Mouse (Mus musculus) macrophage (primary cell): Measurements from ENCODE around the gene Lrrd1. TPM values are rescaled to one million over a fixed set of nuclear protein-coding genes. Genes with fewer than 3 reads are reported as not detected.
A peak's percentile ranks its signal among the peaks of the same experiment; 100 is the strongest.
"Not testable (repeated sequence)": the region's sequence is repeated elsewhere in the genome, so short reads cannot be mapped to it uniquely, and the experiment has no call there.

Experiments used
- H3K27ac ChIP-seq: fragments of 350-480 bp; formaldehyde crosslinking; 2 replicates; pipeline ENCODE4 v1.9.0; 2021
- H3K36me3 ChIP-seq: fragments of 350-480 bp; formaldehyde crosslinking; 2 replicates; pipeline ENCODE4 v1.9.0; 2021; ENCODE audit errors: inconsistent target
- H3K4me3 ChIP-seq: fragments of 350-480 bp; formaldehyde crosslinking; 2 replicates; pipeline ENCODE4 v1.9.0; 2021; ENCODE audit errors: inconsistent target
- H3K79me2 ChIP-seq: fragments of 350-480 bp; formaldehyde crosslinking; 2 replicates; pipeline ENCODE4 v1.9.0; 2021; ENCODE audit errors: inconsistent target
- WGBS: methylation state at CpG from one replicate; pipeline ENCODE4 v1.1.7; 2026; ENCODE audit warnings: inconsistent platforms; ENCODE audit not compliant: missing documents; 5-methylcytosine and 5-hydroxymethylcytosine counted together
- polyA plus RNA-seq: library from polyadenylated mRNA; stranded (reverse); fragments of 250-400 nt; gene quantifications from 3 replicates; pipeline ENCODE4 v1.2.4, GENCODE M21; 2018; ENCODE audit warnings: inconsistent platforms

Lrrd1 gene
- polyA plus RNA-seq, 1 experiment from 2014 or later = not detected

- Histone ChIP-seq H3K79me2 (peaks cover 10% of the 10 kb centered on the region; the same call in 1 of the 2 replicates), H3K27ac (no peak overlapping the region), H3K4me3 (no peak overlapping the region), H3K36me3 (no peaks in the 10 kb centered on the region)
These were observed 44.2 kb downstream of the Lrrd1 start for GRCm38 (mm10) chr5:3889201-3889600.

- Histone ChIP-seq H3K4me3 (peak within 1 kb of the TSS; percentile 62), H3K79me2 (peaks cover 10% of the 10 kb centered on the region; the same call in 1 of the 2 replicates)
- H3K27ac ChIP-seq, H3K36me3 ChIP-seq: not testable (repeated sequence)
- no CpG with 5 or more reads among the region's 47 CpGs for WGBS
These were observed 48.7 kb downstream of the Lrrd1 start, which contains the start of gene Mterf1a for GRCm38 (mm10) chr5:3893459-3894293. Gene Mterf1a (minus strand): TSS chr5:3893933.

GRCm38 (mm10) chr5:3894294-3894619 is 49.3 kb downstream of the Lrrd1 start:
- WGBS = 97% methylated on average over 4 of the region's 4 CpGs
- not testable (repeated sequence) for H3K36me3 ChIP-seq, H3K27ac ChIP-seq, H3K4me3 ChIP-seq
- peaks cover 10% of the 10 kb centered on the region; the same call in 1 of the 2 replicates for H3K79me2 ChIP-seq

- Histone ChIP-seq H3K4me3 (no peak overlapping the region), H3K27ac (no peak overlapping the region), H3K79me2 (no peaks in the 10 kb centered on the region), H3K36me3 (no peaks in the 10 kb centered on the region)
- 37% methylated on average over 2 of the region's 2 CpGs for WGBS
These were observed 60.5 kb downstream of the Lrrd1 start for GRCm38 (mm10) chr5:3905471-3905870.

Other genes with a start within 250 kb of the Lrrd1 start
- 7.6 to 13.0 TPM (median 8.2 TPM) in 3 replicates for gene Pex1, start 249.1 kb upstream of the Lrrd1 start, polyA plus RNA-seq
- 4.5 to 7.5 TPM (median 5.3 TPM) in 3 replicates for gene Rbm48, start 248.6 kb upstream of the Lrrd1 start, polyA plus RNA-seq
- not detected in 3 replicates for gene Tmbim7, start 194.0 kb upstream of the Lrrd1 start, polyA plus RNA-seq
- gene Gatad1, start 188.0 kb upstream of the Lrrd1 start, polyA plus RNA-seq = 60.5 to 147 TPM (median 87.0 TPM) in 3 replicates
- 17.7 to 21.4 TPM (median 18.4 TPM) in 3 replicates for gene Ankib1, start 42.2 kb upstream of the Lrrd1 start, polyA plus RNA-seq
- 11.6 to 22.2 TPM (median 16.3 TPM) in 3 replicates for gene Krit1, start 42.0 kb upstream of the Lrrd1 start, polyA plus RNA-seq
- 3.6 to 6.6 TPM (median 5.8 TPM) in 3 replicates for gene Mterf1a, start 48.8 kb downstream of the Lrrd1 start, polyA plus RNA-seq
- gene Akap9, start 82.9 kb downstream of the Lrrd1 start, polyA plus RNA-seq = 12.9 to 22.6 TPM (median 14.1 TPM) in 3 replicates